Mouse (Mus musculus) megakaryocyte, embryonic 14.5 days (primary cell): ENCODE results near the gene Scfd2.

Experiments used
- FLI1 ChIP-seq: IDR thresholded peaks from 2 replicates; pipeline ENCODE4 v1.6.1; 2012; ENCODE audit warnings: low read length, inconsistent platforms, mixed read lengths
- GATA1 ChIP-seq: IDR thresholded peaks from 3 replicates; pipeline ENCODE4 v1.6.1; 2012; ENCODE audit warnings: mixed read lengths, low read length, inconsistent platforms, borderline replicate concordance

DNA sequence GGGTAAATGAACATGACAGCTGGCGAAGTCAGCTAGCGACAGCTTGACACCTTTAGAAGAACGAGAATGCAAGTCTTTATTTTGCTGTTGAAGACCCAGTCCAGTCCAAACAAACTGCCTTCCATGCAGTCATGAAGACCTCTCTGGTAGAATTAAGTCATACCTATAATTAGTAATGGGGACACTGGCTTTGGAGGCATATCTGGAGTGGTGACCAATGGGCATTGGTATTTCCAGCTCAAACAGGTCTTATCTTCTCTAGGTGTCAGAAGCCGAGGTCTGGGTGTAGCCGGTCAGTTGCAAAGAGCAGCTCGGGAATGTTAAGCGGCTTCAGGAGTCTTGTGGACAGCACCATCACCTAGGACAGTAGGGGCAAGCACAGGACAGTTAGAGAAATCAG lies 325.5 kb downstream of the Scfd2 start:
- no peak for TF ChIP-seq GATA1
- no peak for TF ChIP-seq FLI1
